Mouse (Mus musculus) lung, embryonic 14.5 days (tissue): Measurements from ENCODE around the gene Tmsb10. TPM values are rescaled to one million over a fixed set of nuclear protein-coding genes. Genes with fewer than 3 reads are reported as not detected.

Experiments
- ATAC-seq: fragments of 200-750 bp; cut with Nextera tagmentation; 2 replicates; pipeline ENCODE4 v1.8.0; 2017; ENCODE audit warnings: mild to moderate bottlenecking, moderate TSS enrichment, moderate library complexity; ENCODE audit not compliant: insufficient read depth
- DNase-seq: peaks from one replicate; pipeline ENCODE4 v3.0.0-alpha.2; 2015
- H3K27ac ChIP-seq: fragments of 300-500 bp; sonication (generic); 2 replicates; pipeline ENCODE4 v1.5.1; 2014; ENCODE audit warnings: low read depth, mild to moderate bottlenecking, moderate library complexity
- H3K27me3 ChIP-seq: fragments of 300-500 bp; sonication (generic); 2 replicates; pipeline ENCODE4 v1.6.1; 2014; ENCODE audit warnings: low read length, control low read depth; ENCODE audit not compliant: insufficient read depth
- H3K36me3 ChIP-seq: fragments of 300-500 bp; sonication (generic); 2 replicates; pipeline ENCODE4 v1.6.1; 2014; ENCODE audit warnings: control low read depth; ENCODE audit not compliant: insufficient read depth
- H3K4me1 ChIP-seq: fragments of 300-500 bp; sonication (generic); 2 replicates; pipeline ENCODE4 v1.6.1; 2014; ENCODE audit warnings: antibody characterized with exemption, control low read depth; ENCODE audit not compliant: insufficient read depth
- H3K4me2 ChIP-seq: fragments of 300-500 bp; sonication (generic); 2 replicates; pipeline ENCODE4 v1.6.1; 2014; ENCODE audit warnings: mild to moderate bottlenecking
- H3K4me3 ChIP-seq: fragments of 300-500 bp; sonication (generic); 2 replicates; pipeline ENCODE4 v1.5.1; 2014; ENCODE audit warnings: low read depth, low read length
- H3K9ac ChIP-seq: fragments of 300-500 bp; sonication (generic); 2 replicates; pipeline ENCODE4 v1.6.1; 2014
- H3K9me3 ChIP-seq: fragments of 300-500 bp; sonication (generic); 2 replicates; pipeline ENCODE4 v1.6.1; 2016; ENCODE audit warnings: low read depth, low read length, control low read depth
- CTCF ChIP-seq: IDR thresholded peaks from 2 replicates; pipeline ENCODE4 v1.5.1; 2016; ENCODE audit warnings: antibody characterized with exemption, low read depth
- WGBS: fragments of 180-500 bp; shearing (Covaris S2); extraction: QIAGEN DNeasy Blood & Tissue Kit; methylation state at CpG from one replicate; pipeline ENCODE4 v1.1.7; 2014; 5-methylcytosine and 5-hydroxymethylcytosine counted together
- polyA plus RNA-seq: library from polyadenylated mRNA; unstranded; fragments of >200 nt; fragmentation: Nextera tagmentation; extraction: Ambion mirVana; gene quantifications from 2 replicates; pipeline ENCODE4 v1.2.1, GENCODE M21; 2014

The Tmsb10 gene
- polyA plus RNA-seq, 1 experiment from 2014 or later: 3,115 TPM

GRCm38 (mm10) chr6:72956199-72957092 lies 2.1 kb downstream of the Tmsb10 start:
- TF ChIP-seq CTCF: no peak
- Histone ChIP-seq H3K4me3 (peak overlapping the region; percentile 81), H3K27ac (peak overlapping the region; percentile 79), H3K9me3 (no peaks in the 10 kb centered on the region), H3K4me2 (peak overlapping the region; percentile 88), H3K4me1 (peaks cover 11% of the 10 kb centered on the region), H3K9ac (peak overlapping the region; percentile 95), H3K36me3 (no peaks in the 10 kb centered on the region; the same call in 1 of the 2 replicates), H3K27me3 (no peaks in the 10 kb centered on the region)
- 5% methylated on average over 15 of the region's 15 CpGs for WGBS
- ATAC-seq: peak; percentile 26
- peak; percentile 73 for DNase-seq

GRCm38 (mm10) chr6:72955517-72956198 lies 2.9 kb downstream of the Tmsb10 start:
- TF ChIP-seq CTCF: no peak
- Histone ChIP-seq H3K4me3 (peak overlapping the region; percentile 81), H3K27ac (peak overlapping the region; percentile 79), H3K36me3 (no peaks in the 10 kb centered on the region; the same call in 1 of the 2 replicates), H3K9me3 (no peaks in the 10 kb centered on the region), H3K4me2 (peak overlapping the region; percentile 88), H3K4me1 (peaks cover 11% of the 10 kb centered on the region), H3K27me3 (no peaks in the 10 kb centered on the region), H3K9ac (peak overlapping the region; percentile 95; the same call in 1 of the 2 replicates)
- ATAC-seq: no peak
- WGBS: 47% methylated on average over 8 of the region's 8 CpGs
- peak; percentile 59 for DNase-seq

GRCm38 (mm10) chr6:72954786-72955185 lies 3.8 kb downstream of the Tmsb10 start:
- WGBS: 73% methylated on average over 7 of the region's 7 CpGs
- DNase-seq (peak; percentile 58), ATAC-seq (no peak)
- no peak overlapping the region; the same call in 1 of the 2 replicates for H3K4me2 ChIP-seq
- H3K27me3 ChIP-seq: no peaks in the 10 kb centered on the region
- H3K27ac ChIP-seq: peak overlapping the region; percentile 79; the same call in 1 of the 2 replicates
- no peak for TF ChIP-seq CTCF
- no peaks in the 10 kb centered on the region for H3K9me3 ChIP-seq
- H3K4me3 ChIP-seq: no peak overlapping the region
- peaks cover 11% of the 10 kb centered on the region for H3K4me1 ChIP-seq
- no peaks in the 10 kb centered on the region; the same call in 1 of the 2 replicates for H3K36me3 ChIP-seq
- H3K9ac ChIP-seq: no peak overlapping the region

- DNase-seq: peak; percentile 56
- H3K27ac ChIP-seq: no peak overlapping the region
- no peak for ATAC-seq
- H3K36me3 ChIP-seq: no peaks in the 10 kb centered on the region; the same call in 1 of the 2 replicates
- H3K4me3 ChIP-seq: no peak overlapping the region
- no peak overlapping the region for H3K9ac ChIP-seq
- H3K27me3 ChIP-seq: no peaks in the 10 kb centered on the region
- no peaks in the 10 kb centered on the region for H3K9me3 ChIP-seq
- 67% methylated on average over 2 of the region's 2 CpGs for WGBS
- H3K4me1 ChIP-seq: peaks cover 6% of the 10 kb centered on the region; the same call in 1 of the 2 replicates
- H3K4me2 ChIP-seq: no peak overlapping the region
- no peak for TF ChIP-seq CTCF
Observed at GRCm38 (mm10) chr6:72952967-72953366, 5.6 kb downstream of the Tmsb10 start.

- Histone ChIP-seq H3K4me3 (no peak overlapping the region), H3K27me3 (no peaks in the 10 kb centered on the region), H3K4me2 (no peak overlapping the region), H3K9ac (no peak overlapping the region), H3K27ac (no peak overlapping the region), H3K36me3 (no peaks in the 10 kb centered on the region; the same call in 1 of the 2 replicates), H3K9me3 (no peaks in the 10 kb centered on the region), H3K4me1 (peaks cover 6% of the 10 kb centered on the region; the same call in 1 of the 2 replicates)
- TF ChIP-seq CTCF: no peak
- DNase-seq (no peak), ATAC-seq (no peak)
- 64% methylated on average over 2 of the region's 2 CpGs for WGBS
Observed at GRCm38 (mm10) chr6:72952221-72952620, 6.3 kb downstream of the Tmsb10 start.

GRCm38 (mm10) chr6:72949161-72949756 lies 9.3 kb downstream of the Tmsb10 start:
- Histone ChIP-seq H3K9ac (no peak overlapping the region), H3K4me3 (no peak overlapping the region), H3K4me1 (no peaks in the 10 kb centered on the region), H3K27ac (no peak overlapping the region), H3K4me2 (no peak overlapping the region), H3K36me3 (no peaks in the 10 kb centered on the region), H3K9me3 (no peaks in the 10 kb centered on the region), H3K27me3 (no peaks in the 10 kb centered on the region)
- TF ChIP-seq CTCF: no peak
- ATAC-seq (no peak), DNase-seq (no peak)
- 72% methylated on average over 9 of the region's 9 CpGs for WGBS
